Mouse (Mus musculus): ENCODE measurements at regions not wholly inside any gene's neighbourhood (a gene's known extent, or its start where the extent isn't known, plus 50 kb on each side); places are given as distances from the start of the nearest gene placed in this dataset.

DNA sequence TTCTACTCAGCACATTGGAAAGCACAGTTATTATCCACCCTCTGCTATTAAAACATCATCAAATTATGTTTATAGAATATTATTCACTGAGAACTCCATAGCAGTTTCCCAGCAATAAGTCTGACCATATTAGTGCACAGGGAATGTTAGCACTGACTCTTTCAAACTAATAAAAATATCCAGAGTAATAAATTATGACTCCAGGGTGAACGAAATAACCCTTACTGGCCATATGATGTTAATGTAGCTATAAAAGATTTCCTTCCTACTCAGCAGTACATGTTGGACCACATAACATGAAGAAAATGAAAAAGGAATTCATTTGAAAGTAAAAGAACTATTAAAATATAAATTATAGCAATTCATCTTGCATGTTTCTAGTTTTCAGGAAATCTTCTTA lies 693.0 kb upstream of the Adgrl3 start:
- DNase-seq (ENCODE audit: low read depth), result no peak

DNA sequence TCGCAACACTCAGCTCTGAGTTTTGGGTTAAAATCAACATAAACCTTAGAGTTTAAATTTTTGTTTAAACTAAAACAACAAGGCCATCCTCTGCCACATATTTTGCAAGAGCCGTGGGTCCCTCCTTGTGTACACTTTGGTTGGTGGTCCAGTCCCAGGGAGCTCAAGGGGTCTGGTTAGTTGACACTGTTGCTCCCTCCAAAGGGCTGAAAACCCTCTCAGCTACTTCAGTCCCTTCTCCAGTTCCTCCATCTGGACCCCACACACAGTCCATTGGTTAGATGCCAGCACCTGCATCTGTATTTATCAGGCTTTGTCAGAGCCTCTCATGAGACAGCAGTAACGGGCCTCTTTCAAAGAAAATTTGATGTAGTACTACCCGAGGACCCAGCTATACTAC lies 674.8 kb upstream of the Adgrl3 start:
- no peak for DNase-seq (ENCODE audit: low read depth)

DNA sequence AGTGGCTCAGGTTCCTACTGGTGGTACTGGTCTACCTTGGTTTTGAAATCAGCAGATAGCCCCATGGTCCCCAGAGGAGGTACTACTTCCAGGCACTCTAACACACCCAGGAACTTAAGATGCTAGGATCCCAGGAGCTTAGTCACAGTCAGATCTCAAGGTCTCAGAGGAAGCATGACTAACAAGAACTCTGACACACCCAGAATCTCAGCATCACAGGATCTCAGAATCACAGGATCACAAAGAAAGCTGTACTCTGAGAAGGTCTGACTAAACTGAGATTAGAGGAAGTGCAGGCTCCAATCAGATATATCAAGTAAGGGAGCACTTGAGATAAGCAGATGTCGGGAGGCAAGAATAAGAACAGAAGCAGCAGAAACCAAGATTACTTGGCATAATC lies 661.7 kb upstream of the Adgrl3 start:
- DNase-seq (ENCODE audit: low read depth), result peak; percentile 58

DNA sequence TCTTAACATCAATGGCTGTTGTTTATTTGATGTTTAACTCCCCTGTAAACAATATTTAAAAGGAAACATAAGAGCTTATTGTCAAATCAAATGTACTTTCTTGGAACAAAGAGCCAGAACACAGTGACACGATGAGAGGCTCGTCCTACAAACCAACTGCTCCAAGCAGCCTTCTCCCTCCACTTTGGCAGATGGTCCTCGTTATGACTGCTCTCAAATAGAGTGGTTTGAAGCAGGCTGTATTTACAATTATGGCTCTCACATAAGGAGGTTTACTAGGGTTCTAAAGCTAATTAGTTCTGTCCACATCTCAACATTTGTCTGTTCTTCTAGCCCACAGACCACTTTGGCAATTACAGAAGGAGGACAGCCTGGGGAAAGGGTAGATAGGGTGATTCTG lies 626.3 kb upstream of the Adgrl3 start:
- no peak for DNase-seq (ENCODE audit: low read depth)

DNA sequence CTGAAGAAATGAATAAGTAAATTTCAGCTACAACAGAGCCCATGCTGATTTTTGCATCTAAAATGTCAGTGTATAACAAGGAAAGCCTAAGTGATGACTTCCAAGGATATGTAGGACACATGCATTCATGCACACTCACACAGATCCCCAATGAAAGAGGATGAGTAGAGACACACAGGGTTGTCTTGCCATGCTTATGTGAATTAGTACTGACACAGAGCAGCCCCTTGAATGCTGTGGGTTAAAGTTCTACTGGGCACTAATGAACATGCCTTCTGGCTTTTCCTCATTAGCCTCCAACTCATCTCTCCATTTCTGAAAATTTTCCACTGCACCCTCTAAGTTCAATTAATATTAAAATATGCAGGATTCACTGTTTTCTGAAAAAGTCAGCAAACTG lies 617.3 kb upstream of the Adgrl3 start:
- DNase-seq (ENCODE audit: low read depth), result no peak

DNA sequence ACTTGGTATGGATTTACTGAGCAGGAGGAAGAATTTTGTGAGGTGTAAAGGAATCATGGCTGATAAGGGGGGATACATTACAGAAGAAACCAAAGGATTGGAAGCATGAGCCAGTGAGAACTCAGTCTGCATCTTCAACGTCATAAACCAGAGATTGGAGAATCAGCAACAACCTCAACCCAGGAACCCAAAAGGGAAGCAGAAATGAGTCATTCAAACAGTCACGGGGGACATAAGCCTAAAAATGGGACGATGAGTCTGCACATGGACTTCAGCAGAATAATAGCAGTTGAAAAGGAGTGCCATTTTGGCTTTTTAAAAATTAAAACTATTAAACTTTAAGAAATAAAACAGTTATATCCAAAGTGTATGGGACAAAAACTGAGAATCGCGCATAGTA lies 603.8 kb upstream of the Adgrl3 start:
- DNase-seq (ENCODE audit: low read depth), result peak; percentile 78

Measured in 416B (cell line).